Mouse (Mus musculus): ENCODE results near the gene Phb.
"Not testable (repeated sequence)": the region's sequence is repeated elsewhere in the genome, so short reads cannot be mapped to it uniquely, and the experiment has no call there.

Gene Phb

DNA sequence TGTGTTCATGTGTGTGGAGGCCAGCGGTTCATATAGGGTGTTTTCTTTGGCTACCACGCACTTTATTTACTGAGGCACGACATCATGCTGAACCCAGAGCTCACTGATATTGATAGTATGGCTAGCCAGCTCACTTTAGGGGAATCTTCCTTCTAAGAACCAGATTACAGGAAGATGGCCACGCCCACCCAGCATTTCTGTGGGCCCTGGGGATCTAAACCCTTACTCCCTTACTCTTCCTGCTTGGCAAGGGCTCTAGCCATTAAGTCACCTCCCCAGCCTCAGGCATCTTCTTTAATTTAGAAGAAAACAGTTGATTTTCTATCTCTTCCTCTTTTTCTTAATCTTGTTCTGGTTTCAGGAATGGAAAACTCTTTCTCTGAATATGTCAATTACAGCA is 9.3 kb upstream of the Phb start:
- DNase-seq = no peak

DNA sequence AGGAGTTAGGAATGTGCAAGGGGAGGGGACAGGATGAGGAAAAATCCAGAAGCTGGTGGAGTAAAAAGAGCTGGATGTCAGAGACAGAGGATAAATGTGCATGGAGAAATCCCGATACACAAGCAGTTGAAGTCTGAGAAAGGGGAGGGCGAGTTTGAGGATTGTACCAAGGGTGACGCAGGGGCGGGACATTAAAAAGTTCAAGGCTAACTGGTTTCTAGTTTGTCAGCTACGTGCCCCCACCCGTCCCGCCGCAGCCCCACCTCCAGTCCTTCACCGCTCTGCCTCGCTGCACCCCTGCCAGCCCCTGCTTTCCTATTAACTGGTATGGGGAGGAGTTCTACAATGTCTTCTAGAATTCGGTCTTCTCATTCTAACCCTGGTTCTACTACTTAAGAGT is 420 bp downstream of the Phb start:
- DNase-seq = no peak

DNA sequence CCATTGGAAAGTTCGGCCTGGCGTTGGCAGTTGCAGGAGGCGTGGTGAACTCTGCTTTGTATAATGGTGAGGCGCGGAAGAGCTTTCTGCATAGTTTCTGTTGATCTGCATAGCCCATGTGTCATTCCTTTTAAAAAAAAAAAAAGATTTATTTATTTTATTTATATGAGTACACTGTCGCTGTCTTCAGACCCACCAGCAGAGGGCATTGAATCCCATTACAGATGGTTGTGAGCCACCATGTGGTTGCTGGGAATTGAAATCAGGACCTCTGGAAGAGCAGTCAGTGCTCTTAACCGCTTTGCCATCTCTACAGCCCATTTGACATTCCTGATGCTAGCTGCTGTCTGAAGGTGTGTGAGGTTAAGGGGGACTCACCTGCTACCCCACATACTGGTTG is 1.3 kb downstream of the Phb start:
- not testable (repeated sequence) for DNase-seq

DNA sequence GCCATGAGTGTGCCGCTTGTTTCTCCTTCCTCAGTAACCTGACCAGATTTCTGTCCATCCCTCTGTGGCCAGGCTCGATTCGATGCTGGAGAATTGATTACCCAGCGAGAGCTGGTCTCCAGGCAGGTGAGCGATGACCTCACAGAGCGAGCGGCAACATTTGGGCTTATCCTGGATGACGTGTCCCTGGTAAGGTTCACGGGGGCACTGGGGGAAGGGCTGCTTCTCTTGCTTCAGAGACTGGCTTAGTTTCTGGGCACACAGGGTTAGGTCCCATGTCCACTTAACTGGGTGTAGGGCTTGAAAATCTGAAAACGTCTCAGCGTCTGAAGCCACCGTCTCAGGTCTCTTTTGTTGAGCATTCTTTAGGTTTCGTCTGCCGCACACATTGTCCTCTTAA is 8.7 kb downstream of the Phb start:
- DNase-seq = no peak

DNA sequence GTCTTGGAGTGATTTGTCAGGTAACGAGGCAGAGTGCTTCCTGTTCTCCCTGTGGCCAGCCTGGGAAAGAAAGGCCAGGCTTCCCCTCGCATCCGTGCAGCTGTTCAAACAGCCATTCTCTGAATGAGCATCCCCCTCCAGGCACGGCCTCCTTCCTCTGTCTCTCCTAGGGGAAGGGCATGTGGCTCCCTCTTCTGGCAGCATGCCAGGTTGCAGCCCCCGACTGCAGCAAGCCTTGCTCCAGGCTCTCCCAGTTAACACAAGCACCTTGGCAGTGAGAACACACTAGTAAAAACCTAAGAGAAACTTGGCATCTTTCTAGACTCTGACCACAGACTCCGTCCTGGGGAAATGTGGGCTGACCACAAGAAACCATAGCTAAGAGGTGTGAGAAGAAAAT is 9.6 kb downstream of the Phb start:
- peak; percentile 37 for DNase-seq

DNA sequence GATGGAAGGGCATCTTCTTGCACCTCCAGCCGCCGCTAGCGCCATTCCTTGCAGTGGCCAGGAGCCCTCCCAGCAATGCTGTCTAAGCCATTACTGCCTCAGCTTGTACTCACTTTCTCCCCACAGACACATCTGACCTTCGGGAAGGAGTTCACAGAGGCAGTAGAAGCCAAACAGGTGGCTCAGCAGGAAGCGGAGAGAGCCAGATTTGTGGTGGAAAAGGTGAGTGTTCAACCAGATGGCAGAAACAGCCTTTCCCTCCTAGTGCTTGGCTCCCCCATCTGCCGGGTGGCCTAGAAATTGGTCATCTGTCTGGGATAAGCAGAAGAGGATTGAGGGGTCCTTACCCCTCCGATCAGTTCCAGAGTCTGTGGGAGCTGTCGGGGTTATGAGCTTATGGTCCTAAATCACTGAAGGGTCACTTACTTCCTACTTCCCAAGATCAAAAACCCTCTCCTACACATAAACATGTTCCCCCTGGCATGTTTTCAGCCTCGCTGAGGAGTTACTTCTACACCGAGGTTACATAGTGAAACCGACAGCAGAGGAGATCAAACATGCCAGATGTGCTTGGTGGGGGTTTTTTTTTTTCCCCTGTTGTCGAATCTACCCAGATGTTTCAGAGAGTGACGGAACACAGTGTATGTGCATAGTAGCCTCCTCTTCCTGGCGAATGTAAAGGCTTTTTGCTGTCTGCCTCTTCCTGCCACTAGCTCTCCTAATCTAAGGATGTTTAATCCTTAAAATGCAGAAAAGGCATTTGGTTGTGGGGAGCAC is 11.4 kb downstream of the Phb start:
- DNase-seq = no peak

DNA sequence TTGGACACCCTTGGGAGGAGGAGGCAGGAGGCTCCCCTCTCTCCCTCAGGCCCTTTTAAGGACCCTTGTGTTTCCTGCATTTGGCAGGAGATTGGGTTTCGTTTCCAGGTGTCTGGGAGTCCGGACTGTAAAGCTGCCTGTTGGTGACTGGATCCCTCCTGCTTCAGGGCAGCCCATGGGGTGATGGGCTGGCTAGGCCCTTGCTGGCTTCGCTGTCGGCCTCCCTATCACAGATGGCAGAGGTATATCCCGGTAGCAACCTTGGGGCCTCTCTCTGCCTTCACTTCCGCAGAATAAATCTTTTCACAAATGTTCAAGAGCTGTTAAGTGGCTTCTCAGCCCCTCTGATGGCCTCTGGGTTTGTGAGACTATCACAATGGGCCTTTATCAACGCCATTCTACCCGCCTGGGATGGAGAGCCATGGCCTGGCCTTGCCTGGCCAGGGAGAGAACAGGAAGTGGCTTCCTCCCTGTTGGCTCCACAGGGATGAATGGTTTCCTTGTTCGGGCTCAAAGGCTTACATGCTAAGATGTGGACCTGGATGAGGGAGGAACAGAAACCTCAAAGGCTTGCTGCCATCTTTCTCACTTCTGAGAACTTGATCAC is 15.3 kb downstream of the Phb start:
- no peak for DNase-seq

DNA sequence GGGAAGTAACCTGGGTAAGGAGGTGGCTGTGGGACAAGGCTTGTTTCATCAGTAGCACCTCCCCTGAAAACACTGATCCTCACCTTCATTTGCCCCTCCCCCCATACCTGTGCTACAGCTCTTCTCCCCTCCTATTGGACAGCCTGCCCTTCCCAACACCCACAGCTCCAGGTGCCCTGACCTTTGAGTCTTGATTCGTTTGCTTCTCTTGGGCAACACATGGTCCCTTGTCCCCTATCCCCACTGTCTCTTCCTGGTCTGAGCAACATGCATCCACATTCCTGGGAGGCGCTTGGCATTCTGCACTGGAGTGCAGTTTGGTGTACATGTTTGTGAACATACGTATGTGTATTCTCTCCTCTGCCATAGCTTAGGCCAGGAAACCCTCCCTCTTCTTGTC is 16.2 kb downstream of the Phb start:
- no peak for DNase-seq

DNA sequence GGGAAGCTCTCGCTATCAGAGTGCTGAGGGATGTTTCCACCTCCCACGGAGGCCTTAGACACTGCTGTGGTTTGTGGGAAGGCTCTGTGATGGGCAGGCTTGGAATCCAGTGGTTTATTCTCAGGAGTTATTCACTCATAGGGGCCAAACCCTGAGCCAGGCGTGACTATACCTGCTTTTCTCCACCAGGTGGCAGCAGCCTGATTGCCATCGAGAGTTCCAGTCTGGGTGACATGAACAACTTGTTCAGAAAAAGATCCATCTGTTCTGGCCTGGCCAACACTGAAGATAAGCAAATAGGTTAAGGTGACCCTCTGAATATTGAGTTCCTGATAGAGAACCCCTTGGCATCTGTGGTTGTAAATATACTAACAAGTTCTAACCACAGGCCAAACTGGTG is 19.3 kb downstream of the Phb start:
- peak; percentile 68 for DNase-seq

DNA sequence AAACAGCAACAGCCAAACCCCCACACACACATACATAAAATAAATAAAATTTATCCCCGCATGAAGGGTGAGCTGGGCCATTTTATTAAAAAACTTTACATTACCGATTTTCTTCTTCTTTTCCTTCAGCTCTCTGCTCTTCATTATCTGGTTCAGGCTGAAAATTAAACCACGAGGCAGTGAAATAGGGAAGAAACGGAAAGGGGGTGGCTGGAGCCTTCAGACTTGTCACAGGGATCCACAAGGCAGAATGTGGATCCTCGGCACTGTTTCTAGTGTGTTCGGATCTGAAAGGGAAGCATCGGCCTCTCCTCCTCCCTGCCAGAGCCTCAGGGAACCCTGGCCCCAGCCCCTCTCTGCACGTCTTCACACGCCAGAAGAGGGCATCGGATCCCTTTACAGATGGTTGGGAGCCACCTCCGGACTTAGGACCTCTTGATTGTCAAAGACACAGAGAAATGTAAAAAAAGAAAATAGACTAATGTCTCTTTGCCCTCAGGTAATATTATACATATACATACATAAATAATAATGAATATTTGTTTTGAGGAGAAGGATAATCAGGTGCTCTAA is 20.4 kb downstream of the Phb start:
- DNase-seq = no peak

DNA sequence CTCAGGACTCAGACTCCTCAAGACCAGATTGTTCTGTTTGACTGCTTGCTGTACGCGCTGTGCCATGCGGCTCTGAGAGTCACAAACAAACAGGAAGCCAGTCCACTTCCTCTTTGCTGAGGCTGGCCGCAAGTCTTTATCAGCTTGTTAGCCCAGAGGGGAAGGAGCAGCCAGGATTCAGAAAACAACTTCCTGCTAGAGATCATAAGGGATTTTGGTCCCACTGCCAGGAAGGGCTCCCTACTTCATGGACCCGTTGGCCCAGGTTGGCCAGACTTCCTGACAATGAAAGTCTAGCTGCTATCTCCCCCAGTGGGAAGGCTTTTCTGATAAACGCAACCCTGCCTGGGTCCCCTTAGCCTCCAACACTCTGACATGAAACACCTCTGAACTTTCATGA is 21.8 kb downstream of the Phb start:
- peak; percentile 59 for DNase-seq

DNA sequence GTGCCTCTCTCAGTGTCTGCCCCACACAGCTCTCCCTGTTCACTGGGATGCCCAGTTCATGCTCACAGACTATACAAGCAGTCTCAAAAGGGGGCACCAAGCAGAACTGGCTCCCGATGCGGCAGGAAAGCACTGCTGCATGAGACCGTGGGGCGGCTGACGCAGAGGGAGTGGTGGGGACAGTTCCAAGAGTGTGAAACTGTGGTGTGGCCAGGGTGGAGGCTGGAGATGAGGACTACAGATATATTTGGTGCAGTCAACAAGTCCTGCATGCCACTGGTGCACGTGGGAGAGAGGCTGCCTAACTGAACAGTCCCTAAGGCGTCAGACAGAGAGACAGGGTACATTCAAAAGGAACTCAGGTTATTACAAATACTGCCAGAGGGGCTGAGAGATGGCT is 22.2 kb downstream of the Phb start:
- peak; percentile 71 for DNase-seq

DNA sequence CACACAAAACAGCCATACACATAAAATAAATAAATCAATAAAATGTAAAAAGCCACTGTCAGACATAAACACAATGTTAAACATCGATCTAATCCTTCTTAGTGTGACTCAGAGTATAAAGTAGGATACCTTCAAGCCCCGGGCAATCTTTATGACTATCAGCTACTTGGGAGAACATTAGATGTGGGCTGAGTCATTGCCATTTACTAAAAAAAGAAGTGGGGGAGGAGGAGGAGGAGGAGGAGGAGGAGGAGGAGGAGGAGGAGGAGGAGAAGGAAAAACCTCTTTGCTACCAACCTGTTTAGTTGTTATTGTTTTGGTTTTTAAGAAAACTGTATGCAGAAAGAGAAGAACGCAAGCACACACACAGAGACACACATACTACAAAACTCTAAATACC is 22.8 kb downstream of the Phb start:
- DNase-seq = no peak

DNA sequence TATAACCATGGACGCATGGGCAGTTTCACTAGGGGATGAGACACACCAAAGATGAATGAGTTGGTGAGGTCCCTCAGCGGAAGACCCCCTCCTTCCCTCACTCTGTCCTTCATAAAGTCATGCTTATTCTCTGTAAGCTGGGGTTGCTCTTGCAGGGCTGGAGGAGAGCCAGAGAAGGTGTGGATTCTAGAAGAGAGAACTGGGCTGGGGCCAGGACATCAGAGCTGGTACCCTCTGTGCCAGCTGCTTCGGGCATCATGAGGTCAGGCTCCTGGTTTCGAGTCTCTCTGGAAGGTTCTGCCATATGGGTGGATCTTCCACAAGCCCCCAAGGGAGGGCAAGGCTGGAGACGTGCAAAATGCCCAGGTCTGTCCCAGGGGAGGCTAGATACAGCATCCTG is 31.8 kb downstream of the Phb start:
- DNase-seq = no peak

DNA sequence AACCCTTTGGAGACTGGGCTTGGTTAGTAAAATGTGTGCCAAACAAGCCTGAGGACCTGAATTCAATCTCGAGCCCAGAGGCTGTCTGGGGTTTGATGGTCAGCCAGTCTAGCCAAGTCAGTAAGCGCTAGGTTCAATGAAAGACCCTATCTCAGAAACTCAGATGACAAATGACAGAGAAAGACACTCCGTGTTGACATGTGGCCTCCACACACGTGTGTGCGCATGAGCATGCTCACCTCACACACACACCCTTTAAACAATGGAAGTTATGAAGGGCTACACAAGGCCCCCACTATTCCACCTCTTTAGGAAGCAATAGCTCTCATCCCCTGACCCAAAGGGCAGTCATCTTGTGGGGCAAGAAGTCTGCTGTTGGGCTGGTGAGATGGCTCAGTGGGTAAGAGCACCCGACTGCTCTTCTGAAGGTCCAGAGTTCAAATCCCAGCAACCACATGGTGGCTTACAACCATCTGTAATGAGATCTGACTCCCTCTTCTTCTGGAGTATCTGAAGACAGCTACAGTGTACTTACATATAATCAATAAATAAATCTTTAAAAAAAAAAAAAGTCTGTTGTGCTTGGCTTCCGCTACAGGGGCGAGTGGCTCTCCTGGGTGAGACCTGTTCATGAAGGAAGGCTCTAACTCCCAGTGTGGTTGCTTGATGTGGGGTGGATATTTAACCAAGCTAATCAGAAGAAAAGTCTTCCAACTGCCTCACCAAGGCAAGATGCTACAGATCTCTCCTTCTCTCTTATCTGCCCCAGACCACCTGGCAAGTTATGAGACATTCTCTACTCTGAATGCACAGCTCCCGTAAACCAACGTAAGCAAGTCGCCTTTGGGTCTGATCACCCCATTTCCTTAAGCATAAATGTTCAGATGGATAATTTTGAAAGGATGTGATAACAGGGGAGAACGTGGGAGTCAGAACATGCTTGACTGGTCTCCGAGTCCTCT is 34.3 kb downstream of the Phb start:
- DNase-seq = no peak

DNA sequence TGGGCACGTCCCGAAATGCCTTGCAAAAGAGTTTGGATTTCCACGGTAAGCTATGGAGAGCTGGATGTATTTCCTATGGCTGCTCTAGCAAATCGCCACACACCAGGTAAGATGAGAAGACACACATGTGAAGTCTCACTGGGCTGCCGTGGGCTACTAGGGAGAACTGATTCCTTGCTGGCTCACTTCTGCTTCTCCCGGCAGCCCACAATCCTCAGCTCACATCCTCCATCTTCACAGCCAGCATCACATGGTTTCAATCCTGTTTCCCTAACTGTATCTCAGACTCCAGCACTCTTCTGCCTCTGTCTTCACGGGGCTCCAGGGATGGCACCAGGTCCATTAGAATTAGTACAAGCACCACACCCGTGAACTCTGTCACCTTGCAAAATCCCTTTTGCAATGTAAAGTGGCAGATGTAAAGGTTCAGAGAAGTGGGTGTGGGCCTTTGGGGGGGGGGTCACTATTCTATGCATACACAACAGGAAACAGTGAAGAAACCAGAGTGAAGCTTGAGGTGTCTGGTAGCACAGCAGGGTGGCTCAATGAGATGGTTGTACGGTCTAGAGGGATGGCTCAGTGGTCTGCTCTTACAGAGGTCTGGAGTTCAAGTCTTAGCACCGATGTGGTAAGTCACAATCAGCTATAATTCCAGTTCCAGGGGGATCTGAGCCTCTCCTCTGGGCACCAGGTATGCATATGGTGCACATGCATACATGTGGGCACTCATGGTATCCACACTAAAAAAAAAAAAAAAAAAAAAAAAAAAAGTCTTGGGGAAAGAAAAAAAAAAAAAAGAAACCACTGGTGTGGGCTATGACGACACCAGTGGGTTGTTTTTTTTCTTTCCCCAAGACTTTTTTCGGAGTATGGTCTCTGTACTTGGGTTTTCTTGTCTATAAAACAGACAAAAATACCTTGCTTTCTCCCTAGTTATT is 37.5 kb downstream of the Phb start:
- no peak for DNase-seq

DNA sequence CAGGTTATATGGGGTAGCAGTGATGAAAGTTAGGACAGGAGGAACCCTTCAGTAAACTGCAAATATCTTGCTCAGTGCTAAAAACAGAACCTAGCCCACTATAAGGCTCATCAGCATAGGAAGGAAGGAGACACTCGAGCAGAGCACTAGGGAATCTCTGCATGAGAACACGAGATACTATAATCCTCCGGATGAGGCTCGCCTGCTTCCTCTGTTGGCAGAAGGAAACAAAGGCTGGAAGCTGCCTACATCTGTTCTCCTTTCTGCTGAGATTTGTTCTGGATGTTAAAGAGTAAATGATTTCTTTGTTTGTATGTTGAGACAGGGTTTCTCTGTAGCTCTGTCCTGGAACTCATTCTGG is 38.2 kb downstream of the Phb start:
- no peak for DNase-seq

DNA sequence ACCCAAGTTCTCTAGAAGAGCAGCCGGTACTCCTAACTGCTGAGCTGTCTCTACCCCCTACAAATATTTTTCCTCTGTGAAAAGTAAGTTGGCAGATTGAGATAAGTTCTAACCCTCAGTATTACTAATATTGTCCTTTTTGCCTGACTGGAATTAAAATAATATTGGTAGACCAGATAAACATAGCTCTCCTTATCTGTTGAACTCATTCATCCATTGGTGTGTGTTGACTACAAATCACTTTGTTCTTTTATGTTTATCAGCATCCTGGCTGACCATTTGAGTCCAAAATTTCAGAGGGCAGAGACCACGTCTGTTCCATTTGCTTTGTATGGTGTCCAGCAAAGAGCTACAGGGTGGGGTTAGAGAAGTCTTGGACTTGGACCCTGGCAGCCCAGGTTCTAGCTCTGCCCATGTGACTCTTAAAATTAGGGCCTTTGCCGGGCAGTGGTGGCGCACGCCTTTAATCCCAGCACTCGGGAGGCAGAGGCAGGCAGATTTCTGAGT is 42.8 kb downstream of the Phb start:
- DNase-seq = no peak

DNA sequence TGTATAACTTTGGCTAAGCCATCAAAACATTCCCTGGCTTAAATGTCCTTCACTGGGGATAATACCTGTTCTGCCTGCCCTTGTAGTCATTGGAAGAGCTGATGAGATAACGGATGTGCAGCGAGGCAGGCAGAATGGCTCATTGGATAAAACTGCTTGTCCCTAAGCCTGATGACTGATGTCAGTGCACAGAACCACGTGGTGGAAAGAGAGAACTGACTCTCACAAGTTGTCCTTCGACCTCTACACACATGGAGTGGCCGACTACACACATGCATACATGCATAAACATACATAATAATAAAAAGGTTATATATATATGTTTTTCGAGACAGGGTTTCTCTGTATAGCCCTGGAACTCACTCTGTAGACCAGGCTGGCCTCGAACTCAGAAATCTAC is 43.7 kb downstream of the Phb start:
- DNase-seq = no peak

DNA sequence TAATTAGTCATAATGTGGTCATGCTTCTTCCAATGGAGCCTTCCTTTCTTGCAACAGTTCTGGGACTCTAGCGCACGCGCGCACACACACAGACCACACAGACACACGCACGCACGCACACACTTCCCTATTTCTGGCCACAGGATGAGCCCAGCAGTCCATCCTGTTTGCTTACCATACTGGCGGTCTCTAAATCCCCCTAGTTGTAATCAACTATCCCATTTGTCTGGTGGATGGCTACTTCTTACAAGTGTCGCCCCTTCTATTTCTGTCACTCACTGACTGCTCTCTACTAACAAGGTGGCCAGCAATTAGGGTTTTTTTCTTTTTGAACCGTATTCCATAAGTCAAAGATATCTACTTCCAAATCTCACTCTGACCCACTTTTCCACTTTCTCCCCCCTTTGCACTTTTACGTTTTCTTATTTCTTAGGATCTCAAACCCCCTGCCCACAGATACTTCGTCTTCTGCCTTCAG is 45.4 kb downstream of the Phb start:
- DNase-seq = peak; percentile 70

DNA sequence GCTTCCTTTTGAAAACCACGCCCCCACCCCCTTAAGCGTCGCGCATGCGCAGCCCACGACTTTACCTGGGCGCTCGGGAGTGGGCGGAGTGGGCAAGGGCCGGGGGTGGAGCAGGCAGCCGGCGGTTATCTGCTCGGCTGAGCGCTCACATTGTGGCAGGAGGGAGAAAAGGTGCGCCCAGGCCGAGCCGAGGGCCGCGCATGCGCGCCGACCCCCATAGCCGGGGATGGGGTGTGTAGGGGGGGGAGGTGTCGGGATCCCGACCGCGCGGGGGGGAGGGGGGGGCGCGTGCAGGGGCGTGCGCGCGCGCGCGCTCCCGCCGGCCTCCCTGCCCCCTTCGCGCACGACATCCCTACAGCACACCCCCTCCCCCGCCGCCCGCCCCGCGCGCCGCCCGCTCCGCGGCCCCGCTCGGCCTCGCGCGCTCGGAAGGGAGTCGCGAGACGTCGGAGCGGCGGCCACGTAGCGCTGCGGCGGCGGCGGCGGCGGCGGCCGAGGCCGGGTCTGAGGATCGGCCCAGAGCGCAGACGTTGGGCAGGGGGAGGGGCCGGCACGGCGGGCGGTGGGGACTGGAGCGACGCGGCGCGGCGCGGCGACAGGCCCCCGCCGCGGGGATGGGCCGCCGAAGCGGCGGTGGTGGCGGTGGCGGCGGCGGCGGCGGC is 45.9 kb downstream of the Phb start, which contains the start of gene Zfp652:
Gene Zfp652, plus strand, starts transcription at position 111 of the 662 bp plus-strand sequence.
- peak; percentile 80 for DNase-seq
